Mouse (Mus musculus): ENCODE data around the gene B3galt4.
"Not testable (repeated sequence)": the region's sequence is repeated elsewhere in the genome, so short reads cannot be mapped to it uniquely, and the experiment has no call there.

Gene B3galt4

DNA sequence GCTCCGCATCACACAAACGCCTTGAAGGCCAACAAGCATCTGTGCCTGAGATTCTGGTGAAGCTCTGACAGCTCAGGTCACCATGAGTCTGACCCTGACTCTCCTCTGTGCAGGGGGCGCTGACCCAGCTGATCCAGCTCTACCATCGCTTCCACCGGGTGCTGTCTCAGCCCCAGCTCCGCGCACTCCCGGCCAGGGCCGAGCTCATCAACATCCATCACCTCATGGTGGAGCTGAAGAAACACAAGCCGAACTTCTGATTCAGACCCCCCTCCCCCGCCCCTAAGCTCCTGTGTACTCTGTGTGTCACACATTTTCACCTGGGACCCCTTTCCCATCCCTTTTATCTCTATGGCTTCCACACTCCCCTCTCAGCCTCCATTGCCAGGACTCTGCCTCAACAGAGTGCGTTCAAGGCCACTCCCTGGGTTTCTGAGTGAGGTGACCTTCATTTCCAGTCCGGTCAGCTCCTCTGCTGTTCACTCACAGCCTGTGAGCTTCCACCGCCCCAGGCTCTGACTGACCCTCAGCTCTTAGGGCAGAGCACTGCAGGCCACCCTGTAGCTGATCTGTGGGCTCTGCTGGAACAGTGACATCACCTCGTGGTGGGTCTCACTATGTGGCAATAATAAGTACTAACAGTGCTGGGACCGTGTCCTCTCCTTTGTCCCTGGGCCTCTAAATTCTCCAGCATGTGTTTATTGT is 14.7 kb upstream of the B3galt4 start:
- DNase-seq, result no peak

DNA sequence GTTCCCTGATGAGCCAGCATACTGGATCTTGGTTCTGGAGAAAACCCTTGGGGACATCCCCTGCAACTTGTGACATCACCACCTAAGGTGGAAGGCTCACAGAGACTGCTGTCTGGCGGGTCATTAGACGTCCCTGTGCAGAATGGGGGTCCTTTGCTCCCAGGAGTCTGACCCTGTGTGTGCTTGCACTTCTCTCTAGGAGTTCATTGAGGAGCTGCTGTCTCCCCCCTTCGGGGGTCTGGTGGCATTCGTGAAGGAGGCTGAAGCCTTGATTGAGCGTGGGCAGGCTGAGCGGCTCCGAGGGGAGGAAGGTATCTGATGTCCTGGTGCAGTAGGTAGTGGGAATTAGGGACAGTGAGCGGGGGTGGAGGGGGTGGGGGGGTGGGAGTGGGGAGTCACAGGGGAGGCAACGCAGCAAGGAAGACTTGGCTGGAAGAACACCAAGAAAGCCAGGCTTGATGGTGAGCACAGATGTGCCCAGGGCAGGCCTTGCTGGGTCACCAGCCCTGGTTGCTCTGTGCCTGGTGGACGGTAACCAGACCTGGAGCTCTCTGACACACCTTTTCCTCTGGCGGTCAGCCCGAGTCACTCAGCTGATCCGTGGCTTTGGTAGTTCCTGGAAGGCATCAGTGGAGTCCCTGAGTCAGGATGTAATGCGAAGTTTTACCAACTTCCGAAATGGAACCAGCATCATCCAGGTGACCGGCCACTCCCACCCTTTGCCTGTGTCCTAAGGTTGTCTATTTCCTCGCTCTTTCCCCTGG is 14.0 kb upstream of the B3galt4 start:
- no peak for DNase-seq

DNA sequence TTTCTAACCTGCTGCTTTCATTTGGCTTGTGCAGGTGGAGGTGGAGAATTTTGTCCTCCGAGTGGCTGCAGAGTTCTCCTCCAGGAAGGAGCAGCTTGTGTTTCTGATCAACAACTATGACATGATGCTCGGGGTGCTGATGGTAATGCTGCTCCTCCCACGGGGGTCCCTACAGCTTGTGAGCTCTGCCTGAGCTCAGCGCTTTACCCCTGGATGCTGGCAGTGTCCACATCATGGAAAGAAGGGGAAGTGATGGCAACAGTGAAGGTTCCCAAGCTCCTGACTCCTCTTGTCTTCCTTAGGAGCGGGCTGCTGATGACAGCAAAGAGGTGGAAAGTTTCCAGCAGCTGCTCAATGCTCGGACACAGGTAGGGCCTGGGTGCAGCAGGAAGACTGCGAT is 11.6 kb upstream of the B3galt4 start:
- DNase-seq, result no peak

DNA sequence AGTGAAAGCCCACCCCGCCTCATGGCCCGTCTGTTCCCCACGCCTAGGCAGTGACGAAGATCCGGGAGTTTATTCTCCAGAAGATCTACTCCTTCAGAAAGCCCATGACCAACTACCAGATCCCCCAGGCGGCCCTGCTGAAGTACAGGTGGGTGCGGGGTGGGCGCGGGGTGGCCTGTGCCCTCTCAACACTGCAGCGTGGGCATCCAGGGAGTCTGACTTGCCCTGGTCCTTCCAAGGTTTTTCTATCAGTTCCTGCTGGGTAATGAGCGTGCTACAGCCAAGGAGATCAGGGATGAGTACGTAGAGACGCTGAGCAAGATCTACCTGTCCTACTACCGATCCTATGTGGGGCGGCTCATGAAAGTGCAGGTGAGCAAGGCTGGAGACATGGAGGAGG is 8.7 kb upstream of the B3galt4 start:
- no peak for DNase-seq

DNA sequence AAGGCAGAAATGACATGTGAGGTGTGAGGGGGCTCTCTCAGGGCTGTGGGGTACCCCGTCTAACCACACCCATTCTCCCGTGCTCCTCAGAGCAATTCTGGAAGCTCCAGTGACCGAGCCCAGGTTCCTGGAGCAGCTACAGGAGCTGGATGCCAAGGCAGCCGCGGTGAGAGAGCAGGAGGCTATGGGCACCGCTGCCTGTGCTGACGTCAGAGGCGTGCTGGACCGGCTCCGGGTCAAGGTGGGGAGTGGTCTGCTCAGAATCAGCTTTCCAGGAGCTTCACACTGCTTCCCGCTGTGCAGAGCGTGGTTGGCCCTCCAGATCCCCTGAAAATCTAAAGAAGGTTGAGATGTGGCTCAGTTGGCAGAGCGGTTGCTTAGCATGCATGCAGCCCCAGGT is 7.8 kb upstream of the B3galt4 start:
- no peak for DNase-seq

DNA sequence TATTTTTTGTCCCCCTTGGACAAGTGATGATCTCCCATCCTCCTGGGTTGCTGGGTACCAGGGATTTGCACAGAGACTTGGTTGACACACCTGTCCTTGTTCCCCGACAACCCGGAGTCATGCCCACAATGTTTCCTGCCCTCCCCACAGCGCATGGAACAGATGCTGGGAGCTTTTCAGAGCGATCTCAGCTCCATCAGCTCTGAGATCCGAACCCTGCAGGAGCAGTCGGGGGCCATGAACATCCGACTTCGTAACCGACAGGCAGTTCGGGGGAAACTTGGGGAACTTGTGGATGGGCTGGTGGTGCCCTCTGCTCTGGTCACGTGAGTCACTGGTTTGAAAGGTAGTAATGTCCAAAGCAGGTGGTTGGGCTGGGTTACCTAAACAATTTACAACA is 7.2 kb upstream of the B3galt4 start:
- DNase-seq, result no peak

DNA sequence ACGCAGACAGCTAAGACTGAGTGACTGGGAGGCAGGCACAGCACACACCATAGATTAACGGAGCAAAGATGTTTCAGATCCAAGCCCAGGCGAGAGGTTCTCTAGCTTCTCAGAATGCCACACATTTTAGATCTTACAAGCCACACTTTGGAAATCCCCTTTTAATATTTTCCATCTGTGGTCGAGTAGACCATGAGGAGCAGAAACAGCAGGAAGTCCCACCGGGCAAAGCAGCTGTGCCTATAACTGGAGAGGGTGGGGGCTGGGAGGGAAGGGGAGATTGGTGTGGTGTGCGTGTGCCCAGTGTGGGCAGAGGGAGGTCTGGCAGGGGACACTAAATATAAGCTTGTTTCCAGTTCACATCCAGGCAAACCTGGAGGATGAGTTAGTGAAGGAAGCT is 6.2 kb upstream of the B3galt4 start:
- no peak for DNase-seq

DNA sequence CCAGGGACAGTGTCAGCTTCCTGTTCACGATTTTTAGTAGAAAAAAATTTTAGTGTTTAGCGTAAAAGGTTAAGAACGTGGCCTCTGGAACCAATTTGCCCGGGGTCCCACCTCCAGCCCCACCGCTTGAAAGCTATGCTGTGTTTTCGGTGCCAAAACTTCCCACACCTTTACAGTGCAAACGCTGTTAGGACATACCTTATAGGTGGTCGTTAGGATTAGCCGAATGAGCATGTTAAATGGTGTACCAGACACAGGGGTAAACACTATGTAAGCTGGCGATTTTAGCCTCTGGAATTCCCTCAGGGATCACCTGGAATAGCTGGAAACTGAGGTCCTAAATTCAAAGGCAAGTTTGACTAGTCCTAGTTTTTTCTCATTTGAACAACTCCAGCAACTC is 5.0 kb upstream of the B3galt4 start:
- no peak for DNase-seq

DNA sequence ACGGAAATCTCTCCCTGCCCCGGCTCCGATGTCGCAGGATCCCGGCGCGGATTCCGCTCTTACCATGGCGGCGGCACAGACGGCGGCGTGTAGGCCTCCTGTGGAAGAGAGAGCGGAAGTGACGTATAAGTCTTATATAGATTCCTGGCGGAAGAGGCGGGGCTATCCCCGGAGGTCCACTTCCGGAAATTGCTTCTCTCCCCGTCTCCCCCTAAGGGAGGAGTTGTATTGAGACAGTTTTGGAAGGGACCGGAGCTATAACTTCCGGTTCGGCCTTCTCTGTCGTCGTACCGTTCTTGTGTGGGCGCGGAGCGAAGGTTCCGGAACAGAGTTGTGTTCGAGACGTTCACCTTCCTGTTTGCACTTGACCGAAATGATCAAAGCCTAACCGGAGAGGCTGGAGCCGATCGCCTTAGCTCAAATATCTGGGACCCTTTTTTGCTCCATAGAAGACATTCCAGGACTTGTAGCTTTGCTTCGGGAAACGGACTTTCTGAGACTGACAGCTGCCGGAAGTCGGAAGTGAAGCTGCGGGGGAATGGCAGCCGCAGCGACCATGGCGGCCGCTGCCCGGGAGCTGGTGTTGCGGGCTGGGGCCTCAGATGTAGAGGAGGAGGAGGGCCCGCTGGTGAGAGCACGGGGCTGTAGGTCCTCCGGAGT is 4.4 kb upstream of the B3galt4 start, which contains the start of the genes Vps52 and Rps18:
Vps52 (plus strand) TSS at position 258 of the 660 bp plus-strand sequence.
Rps18 (minus strand) TSS at position 447 of the 660 bp plus-strand sequence.
- DNase-seq, result peak; percentile 98

DNA sequence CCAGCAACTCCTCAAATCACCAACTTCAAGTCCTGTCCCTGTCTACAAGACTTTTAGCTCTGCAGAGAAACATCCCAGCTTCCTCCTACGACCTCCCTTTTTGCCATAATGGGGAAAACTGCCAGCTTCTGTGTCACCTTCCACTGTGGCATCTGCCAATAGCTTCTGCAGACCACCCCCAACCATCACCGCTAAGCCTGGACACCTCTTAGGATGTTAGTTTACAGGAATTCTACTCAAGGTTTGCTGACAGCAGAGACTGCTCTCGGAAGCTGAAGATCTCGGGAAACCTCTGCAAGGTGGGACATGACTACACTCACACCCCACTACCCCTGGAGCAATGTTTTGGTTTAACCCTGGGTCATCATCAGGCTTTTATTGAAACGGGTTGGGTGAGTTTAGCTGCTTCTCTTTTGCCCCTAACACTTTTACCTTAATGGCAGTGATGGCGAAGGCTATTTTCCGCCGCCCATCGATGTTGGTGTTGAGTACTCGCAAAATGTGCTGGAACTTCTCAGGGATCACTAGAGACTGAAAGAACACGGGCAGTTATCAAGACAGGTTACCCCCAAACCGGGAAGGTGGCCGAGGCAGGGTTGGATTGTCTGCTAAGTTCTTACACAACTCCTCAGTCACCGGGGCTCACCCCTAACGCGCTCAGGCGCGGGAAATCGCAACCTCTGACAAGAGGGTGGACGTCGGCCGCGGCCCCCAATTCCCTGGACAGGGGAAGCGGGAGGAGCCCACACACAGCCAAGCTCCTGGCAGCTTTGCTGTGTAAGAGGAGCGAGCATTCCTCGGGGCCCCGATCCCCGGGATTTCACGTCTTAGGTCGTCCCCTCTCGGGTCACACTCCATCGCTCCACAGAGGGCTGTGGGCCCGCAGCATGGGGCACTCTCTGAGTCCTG is 3.6 kb upstream of the B3galt4 start:
- no peak for DNase-seq

DNA sequence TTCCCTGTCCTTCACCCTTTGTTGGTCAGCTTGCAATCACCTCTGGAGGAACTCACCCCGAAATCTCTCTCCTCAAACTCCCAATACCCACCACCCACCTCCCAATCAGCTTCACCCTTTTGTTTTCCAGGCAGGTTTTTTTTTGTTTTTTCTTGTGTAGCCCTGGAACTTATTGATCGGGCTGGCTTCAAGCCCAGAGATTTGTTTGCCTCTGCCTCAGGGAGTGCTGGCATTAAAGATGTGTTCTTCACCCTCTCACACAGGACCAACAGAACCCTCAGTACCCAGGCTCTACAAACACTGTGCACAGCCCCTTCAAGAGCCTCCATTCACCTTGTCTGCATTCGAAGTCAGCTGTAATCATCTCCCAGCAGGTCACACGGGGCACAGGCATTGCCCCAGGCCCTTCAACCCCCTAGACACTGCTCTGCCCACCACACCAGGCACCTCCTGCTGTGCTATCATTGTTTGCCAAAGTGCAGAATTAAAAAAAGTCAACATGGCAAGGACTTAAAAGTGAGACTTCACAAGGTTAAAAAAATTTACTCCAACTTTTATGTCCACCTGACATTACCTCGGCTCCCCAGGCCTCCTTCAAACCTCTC is 2.8 kb upstream of the B3galt4 start:
- no peak for DNase-seq

DNA sequence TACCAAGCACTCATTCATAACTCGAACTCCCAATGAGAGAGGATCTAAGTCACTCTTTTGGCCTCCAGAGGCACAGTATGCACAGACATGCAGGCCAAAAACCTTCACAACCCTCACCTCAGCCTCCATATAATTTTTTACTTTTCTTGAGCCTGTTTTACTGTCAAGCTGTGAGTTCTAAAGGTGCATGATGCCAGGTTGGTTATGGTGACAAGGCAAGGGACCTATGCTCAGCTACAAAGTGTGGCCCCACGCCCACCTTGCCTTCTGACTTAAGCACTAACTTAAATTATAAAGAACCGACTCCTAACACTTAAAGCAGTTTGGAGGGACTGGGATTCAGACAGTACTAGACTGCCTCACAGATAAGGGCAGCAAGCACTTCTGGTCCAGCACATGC is 2.0 kb upstream of the B3galt4 start:
- DNase-seq, result no peak

DNA sequence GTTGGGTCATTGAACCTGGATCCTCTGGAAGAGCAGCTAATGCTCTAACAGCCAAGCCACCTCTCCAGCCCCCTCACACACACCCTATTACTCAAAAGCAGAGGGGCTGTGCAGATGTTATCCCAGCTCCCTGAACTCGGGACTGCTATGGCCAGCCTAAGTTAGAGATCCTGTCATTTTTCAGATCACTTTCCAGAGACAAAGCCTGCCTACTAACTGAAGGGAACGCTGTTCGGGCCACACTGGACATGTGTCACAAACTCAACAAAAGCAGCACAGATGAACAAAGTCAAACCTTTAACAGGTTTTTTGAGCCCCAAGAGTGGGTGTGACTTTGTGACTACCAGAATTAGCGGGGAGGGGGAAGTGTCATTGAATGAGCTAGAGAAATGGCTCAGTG is 1.6 kb upstream of the B3galt4 start:
- no peak for DNase-seq

DNA sequence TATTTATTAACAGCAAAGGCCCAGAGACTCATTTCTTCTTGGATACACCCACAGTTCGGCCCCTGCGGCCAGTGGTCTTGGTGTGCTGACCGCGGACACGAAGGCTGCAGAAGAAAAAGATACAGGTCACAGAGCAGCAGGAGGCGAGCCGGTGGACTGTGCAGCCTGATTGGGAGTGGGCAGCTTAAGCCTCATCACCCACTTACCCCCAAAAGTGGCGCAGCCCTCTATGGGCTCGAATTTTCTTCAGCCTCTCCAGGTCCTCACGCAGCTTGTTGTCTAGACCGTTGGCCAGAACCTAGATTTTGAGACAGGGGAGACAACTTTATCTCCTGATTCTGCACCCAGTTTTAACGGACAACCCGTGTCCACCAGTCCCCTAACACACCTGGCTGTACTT is 727 bp upstream of the B3galt4 start:
- not testable (repeated sequence) for DNase-seq

DNA sequence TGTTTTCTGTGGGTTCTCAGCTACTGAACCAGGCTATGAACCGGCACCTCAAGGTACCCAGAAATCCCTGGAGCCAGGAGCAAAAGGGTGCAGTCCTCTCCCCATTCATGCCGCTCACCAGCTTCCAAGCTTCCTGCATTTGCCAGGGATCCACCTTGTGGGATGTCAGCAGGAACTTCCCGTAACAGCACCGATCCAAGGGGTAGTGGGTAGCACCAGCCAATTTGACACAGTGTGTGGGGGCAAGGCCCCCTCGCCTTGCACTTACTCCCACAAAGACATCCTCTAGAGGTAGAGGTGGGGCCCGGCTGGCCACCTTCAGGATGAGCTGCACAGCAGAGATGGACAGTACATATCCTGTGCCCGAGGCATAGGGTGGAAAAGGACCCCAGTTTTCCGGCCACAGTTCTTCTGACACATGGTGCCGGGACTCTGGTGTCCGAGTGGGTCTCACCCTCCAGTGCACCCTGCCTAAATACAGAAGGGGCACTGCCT is 1.1 kb downstream of the B3galt4 start:
- no peak for DNase-seq

DNA sequence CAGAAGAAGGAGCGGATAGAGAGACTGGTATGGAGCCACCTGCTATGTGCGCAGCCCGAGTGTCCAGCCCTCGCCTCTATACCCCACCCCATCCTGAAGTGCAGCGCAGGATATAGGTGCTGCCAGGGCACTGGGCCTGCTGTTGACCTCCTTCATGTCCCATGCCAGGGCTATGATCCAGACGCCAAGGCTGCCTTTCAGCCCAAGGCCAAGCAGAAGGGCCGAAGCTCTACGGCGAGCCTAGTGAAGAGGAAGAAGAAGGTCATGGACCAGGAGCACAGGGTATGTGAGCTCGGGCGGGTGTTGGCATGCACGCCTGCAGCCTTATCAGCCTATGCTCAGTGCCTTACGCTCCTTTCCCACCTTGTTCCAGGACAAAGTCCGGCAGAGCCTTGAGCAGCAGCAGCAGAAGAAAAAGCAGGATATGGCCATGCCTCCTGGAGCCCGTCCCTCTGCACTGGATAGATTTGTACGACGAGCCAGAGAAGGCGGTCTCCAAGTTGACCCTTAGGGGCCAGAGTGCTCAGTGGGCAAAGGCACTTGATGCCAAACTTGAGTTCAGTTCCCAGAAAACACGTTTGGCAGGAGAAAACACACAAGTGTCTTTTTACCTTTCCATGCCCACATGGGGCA is 2.3 kb downstream of the B3galt4 start:
- DNase-seq, result no peak

DNA sequence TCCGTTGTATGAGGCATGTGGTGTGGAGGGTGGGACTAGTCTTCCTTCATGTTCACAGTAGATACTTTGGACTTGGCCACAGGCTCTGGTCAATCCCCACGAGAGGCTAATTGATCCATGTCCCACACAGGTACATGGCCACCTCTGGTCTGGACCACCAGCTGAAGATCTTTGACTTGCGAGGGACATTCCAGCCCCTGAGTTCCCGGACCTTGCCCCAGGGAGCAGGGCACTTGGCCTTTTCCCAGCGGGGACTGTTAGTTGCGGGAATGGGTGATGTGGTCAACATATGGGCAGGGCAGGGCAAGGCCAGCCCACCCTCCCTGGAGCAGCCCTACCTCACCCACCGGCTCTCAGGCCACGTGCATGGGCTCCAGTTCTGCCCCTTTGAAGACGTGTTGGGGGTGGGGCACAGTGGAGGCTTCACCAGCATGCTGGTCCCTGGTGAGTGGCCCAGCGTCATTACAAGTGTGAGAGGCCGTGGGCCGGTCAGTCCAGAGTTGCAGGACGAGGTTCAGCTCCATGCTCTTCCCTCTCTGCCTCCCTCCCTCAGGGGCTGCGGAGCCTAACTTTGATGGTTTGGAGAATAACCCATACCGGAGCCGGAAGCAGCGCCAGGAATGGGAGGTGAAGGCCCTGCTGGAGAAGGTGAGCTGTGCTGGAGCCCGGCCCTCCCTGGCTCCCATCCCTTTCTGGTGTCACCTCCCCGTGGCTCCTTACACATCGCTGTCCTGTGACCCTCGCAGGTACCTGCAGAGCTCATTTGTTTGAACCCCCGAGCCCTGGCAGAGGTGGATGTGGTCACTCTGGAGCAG is 3.0 kb downstream of the B3galt4 start:
- DNase-seq, result no peak

DNA sequence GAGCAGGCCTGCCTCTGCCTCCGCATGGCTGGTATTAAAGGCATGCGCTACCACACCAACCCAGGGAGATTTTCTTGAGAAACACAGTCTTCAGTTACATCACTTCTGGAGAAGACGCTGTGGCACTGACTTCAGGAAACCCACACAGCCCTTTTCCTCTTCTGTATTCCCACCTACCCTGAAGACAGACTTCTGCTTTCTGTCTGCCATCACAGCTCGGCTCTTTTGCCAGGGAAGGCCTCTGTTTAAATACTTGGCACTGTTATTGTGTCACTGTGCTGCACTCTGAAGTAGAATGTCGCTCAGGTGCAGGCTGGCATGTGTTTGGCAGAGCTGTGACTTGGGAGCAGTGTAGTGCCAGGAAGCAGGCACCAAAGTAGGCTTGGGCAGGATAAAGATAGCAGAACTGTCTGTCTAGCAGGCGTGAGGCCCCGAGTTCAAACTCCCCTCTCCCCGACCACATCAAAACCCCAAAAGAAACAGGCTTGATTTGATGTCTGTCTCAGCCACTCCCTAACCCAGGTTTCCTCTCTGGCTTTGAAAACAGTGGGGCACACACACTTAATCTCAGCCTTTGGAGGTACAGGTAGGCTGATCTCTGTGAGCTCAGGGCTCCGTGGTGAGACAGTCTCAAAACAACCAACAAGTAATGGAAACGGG is 3.7 kb downstream of the B3galt4 start:
- no peak for DNase-seq

DNA sequence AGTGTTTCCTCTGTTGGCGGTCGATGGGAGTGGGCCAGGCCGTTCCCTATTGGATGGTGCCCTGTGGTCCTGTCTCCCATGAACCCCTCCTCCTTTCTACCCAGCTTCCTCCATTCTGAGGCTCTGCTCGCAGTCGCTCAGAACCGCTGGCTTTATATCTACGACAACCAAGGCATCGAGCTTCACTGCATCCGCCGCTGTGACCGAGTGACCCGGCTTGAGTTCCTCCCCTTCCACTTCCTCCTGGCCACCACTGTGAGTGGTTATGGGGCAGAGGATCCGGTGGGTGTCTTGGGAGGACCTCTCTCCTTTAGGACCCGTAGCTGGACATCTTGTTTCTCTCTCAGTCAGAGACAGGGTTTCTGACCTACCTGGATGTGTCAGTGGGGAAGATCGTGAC is 7.8 kb downstream of the B3galt4 start:
- DNase-seq, result no peak

DNA sequence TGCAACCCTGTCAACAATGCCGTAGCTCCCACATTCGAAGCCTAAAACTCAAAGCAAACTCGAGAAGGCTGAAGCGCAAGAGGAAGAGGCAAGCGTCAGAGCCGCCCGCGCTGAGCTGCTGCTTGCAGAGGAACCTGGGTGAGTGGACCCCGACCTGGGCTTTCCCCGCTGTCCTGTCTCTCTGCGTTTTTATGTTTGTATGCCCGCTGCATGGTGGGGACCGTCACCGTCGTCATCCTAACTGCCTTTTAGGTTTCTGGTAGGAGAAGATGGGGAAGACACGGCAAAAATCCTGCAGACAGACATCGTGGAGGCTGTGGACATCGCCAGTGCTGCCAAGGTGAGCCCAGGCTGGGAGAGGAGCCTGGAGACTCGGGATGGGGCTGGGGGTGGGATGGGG is 9.9 kb downstream of the B3galt4 start:
- no peak for DNase-seq
